Mouse (Mus musculus): Measurements from ENCODE around the gene Krtap9-5. TPM values are rescaled to one million over a fixed set of nuclear protein-coding genes. Genes with fewer than 3 reads are reported as not detected.

Krtap9-5 gene
- polyA plus RNA-seq, 1 experiment, result not detected

DNA sequence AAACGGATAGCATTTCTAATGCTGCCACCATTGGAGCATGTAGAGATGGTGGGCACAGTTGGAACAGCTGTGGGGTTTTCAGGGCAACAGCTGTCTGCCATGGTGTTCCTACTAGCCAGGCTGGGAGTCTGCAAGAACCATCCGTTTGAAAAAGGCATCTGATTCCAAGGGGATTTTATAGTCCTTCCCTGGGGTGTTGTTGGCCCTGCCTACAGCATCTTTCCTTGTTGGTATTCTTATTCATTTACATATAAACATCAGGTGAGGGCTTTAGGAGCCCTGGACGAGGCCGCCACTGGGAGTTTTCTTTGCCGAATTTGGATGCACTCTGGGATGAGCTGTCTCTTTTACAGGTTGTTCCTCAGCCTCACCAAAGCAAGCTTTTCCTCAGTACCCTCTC lies 30.7 kb downstream of the Krtap9-5 start, which contains the start of gene Krtap29-1:
TSS of gene Krtap29-1 (minus strand) at position 101 of the 400 bp plus-strand sequence.
- Histone ChIP-seq H3K27ac (ENCODE audit: insufficient read depth, low read length) (no peak within 1 kb of the TSS), H3K36me3 (ENCODE audit: control insufficient read depth, insufficient read depth, low read length) (no peaks in the 10 kb centered on the region), H3K27me3 (ENCODE audit: control insufficient read depth, insufficient read depth, low read length) (no peaks in the 10 kb centered on the region), H3K4me3 (ENCODE audit: extremely low read depth, insufficient read depth, insufficient read length) (no peak within 1 kb of the TSS), H3K4me1 (ENCODE audit: control insufficient read depth, insufficient read depth, insufficient read length) (no peaks in the 10 kb centered on the region)
- no peak for DNase-seq (ENCODE audit: low read depth in 1 of 2, low spot score in 2 of 2)
- TF ChIP-seq POLR2A (IDR thresholded peaks at IDR 0.05; ENCODE audit: low read depth, low read length), result no peak
- TF ChIP-seq CTCF (IDR thresholded peaks at IDR 0.05; ENCODE audit: extremely low read depth, insufficient read depth, insufficient read length, insufficient replicate concordance), result no peak
- 71% methylated on average over 5 of the region's 5 CpGs for WGBS

DNA sequence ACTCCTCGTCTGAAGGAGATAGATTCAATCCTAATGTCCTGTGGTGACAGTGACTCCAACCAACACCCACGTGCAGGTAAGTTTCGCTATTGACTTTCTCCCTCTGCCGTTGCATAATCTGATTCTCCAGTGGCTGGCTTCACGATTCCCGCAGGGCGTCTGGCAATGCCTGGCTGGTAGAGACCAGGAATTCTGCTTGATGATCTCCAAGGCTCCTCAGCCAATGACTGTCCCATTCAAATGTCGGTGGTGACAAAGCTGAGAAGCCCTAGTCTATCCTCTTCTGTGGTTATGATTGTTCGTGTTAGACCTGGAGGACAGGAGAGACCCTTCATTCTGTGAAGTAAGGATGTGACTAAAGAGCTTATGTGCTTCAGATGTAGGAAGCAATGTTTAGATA lies 34.5 kb downstream of the Krtap9-5 start:
- Histone ChIP-seq H3K4me1 (ENCODE audit: control insufficient read depth, insufficient read depth, insufficient read length) (no peaks in the 10 kb centered on the region), H3K27ac (ENCODE audit: insufficient read depth, low read length) (no peak overlapping the region), H3K4me3 (ENCODE audit: extremely low read depth, insufficient read depth, insufficient read length) (no peak overlapping the region), H3K36me3 (ENCODE audit: control insufficient read depth, insufficient read depth, low read length) (no peaks in the 10 kb centered on the region), H3K27me3 (ENCODE audit: control insufficient read depth, insufficient read depth, low read length) (no peaks in the 10 kb centered on the region)
- DNase-seq (ENCODE audit: low read depth in 1 of 2, low spot score in 2 of 2), result no peak
- TF ChIP-seq CTCF (IDR thresholded peaks at IDR 0.05; ENCODE audit: extremely low read depth, insufficient read depth, insufficient read length, insufficient replicate concordance) (no peak), POLR2A (IDR thresholded peaks at IDR 0.05; ENCODE audit: low read depth, low read length) (no peak)
- WGBS, result 84% methylated on average over 9 of the region's 9 CpGs

GRCm38 (mm10) chr11:99983442-99983841 lies 35.2 kb downstream of the Krtap9-5 start:
- no peak for TF ChIP-seq POLR2A (IDR thresholded peaks at IDR 0.05; ENCODE audit: low read depth, low read length)
- no peak for TF ChIP-seq CTCF (IDR thresholded peaks at IDR 0.05; ENCODE audit: extremely low read depth, insufficient read depth, insufficient read length, insufficient replicate concordance)
- WGBS, result 81% methylated on average over 1 of the region's 1 CpGs

DNA sequence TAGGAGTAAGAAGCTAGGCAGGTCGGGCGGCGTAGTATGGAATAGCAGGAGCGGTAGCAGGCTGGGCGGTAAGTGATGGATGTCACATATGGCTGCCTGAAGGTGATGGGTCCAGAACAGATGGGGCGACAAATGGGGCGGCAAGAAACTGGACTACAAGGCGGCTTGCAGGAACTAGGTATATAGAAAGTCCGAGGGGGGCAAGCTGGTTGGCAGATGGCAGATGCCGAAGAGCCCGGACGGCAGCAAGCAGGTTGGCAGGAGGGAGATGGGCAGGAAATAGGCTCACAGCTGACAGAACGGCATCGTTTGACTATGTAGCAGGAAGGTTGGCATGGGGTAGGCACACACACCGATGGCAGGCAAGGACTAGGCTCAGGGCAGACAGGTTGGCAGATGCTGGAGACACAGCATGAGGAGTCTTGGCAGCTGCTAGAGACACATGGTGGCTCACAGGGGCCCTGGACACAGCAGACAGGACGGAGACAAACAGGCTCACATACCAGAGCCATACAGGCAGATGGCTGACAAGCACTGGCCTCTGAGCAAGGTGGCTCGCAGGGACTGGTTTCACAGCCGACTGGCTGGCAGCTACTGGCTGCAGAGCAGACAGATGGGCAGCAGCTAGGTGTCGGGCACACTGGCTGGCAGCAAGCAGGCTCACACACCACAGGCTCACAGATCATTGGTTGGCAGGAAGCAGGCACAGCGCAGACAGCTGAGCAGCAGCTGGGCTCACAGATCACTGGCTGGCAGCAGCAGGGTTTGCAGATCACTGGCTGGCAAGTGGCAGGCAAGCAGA lies 37.2 kb downstream of the Krtap9-5 start:
- Histone ChIP-seq H3K4me1 (ENCODE audit: control insufficient read depth, insufficient read depth, insufficient read length) (no peaks in the 10 kb centered on the region), H3K27ac (ENCODE audit: insufficient read depth, low read length) (no peak overlapping the region), H3K4me3 (ENCODE audit: extremely low read depth, insufficient read depth, insufficient read length) (no peak overlapping the region), H3K36me3 (ENCODE audit: control insufficient read depth, insufficient read depth, low read length) (no peaks in the 10 kb centered on the region), H3K27me3 (ENCODE audit: control insufficient read depth, insufficient read depth, low read length) (no peaks in the 10 kb centered on the region)
- TF ChIP-seq CTCF (IDR thresholded peaks at IDR 0.05; ENCODE audit: extremely low read depth, insufficient read depth, insufficient read length, insufficient replicate concordance), result no peak
- TF ChIP-seq POLR2A (IDR thresholded peaks at IDR 0.05; ENCODE audit: low read depth, low read length), result no peak
- DNase-seq (ENCODE audit: low read depth in 1 of 2, low spot score in 2 of 2), result no peak
- WGBS, result 84% methylated on average over 20 of the region's 20 CpGs

More at GRCm38 (mm10) chr11:99983442-99983841, 35.2 kb downstream of the Krtap9-5 start:
- no peak for DNase-seq (ENCODE audit: low read depth in 1 of 2, low spot score in 2 of 2)
- no peak overlapping the region for H3K27ac ChIP-seq (ENCODE audit: insufficient read depth, low read length)
- H3K4me1 ChIP-seq (ENCODE audit: control insufficient read depth, insufficient read depth, insufficient read length), result no peaks in the 10 kb centered on the region
- H3K4me3 ChIP-seq (ENCODE audit: extremely low read depth, insufficient read depth, insufficient read length), result no peak overlapping the region
- H3K27me3 ChIP-seq (ENCODE audit: control insufficient read depth, insufficient read depth, low read length), result no peaks in the 10 kb centered on the region
- no peaks in the 10 kb centered on the region for H3K36me3 ChIP-seq (ENCODE audit: control insufficient read depth, insufficient read depth, low read length)

DNA sequence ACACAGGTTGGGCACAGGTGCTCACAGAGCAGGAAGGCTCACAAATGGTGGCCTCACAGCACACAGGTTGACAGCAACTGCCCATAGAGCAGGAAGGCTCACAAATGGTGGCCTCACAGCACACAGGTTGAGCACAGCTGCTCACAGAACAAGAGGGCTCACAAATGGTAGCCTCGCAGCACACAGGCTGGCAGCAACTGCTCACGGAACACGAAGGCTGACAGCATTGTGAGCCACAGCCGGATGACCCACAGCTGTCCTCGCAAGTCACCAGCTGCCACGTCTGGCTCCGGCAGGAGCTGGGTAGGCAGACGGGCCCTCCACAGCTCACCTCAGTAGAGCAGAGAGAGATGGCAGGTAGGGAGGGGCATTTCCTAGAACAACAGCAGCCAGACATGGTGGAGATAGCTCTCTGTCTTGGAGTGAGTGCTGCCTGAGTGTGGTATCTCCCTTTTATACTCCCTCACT lies 37.9 kb downstream of the Krtap9-5 start, which contains the start of gene Krtap16-1:
TSS of gene Krtap16-1 (minus strand) at position 418 of the 468 bp plus-strand sequence.
- 77% methylated on average over 8 of the region's 8 CpGs for WGBS
- H3K4me3 ChIP-seq (ENCODE audit: extremely low read depth, insufficient read depth, insufficient read length), result no peak within 1 kb of the TSS
- H3K27ac ChIP-seq (ENCODE audit: insufficient read depth, low read length), result no peak within 1 kb of the TSS
- H3K36me3 ChIP-seq (ENCODE audit: control insufficient read depth, insufficient read depth, low read length), result no peaks in the 10 kb centered on the region
- no peak for DNase-seq (ENCODE audit: low read depth in 1 of 2, low spot score in 2 of 2)
- H3K27me3 ChIP-seq (ENCODE audit: control insufficient read depth, insufficient read depth, low read length), result no peaks in the 10 kb centered on the region
- TF ChIP-seq POLR2A (IDR thresholded peaks at IDR 0.05; ENCODE audit: low read depth, low read length) (no peak), CTCF (IDR thresholded peaks at IDR 0.05; ENCODE audit: extremely low read depth, insufficient read depth, insufficient read length, insufficient replicate concordance) (no peak)
- no peaks in the 10 kb centered on the region for H3K4me1 ChIP-seq (ENCODE audit: control insufficient read depth, insufficient read depth, insufficient read length)

DNA sequence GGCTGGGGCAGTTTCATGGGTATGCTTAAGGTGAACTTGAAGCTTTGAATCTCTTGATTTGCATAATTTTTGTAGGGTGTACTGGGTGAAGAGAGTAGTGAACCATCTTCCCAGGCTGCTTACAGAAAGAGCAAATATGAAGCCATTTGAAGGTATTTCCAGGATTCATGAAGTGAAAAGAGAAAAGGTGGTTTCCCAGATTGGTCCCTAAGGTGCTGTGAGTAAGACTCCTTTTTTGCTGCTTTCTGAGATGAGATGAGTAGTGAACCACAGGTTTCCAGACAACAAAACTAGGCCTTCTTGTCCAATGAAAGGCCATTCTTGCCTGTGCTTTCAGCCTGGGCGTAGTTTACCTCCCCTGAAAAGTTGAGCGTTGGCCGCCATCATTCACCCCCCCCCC lies 40.3 kb downstream of the Krtap9-5 start:
- Histone ChIP-seq H3K27me3 (ENCODE audit: control insufficient read depth, insufficient read depth, low read length) (no peaks in the 10 kb centered on the region), H3K4me1 (ENCODE audit: control insufficient read depth, insufficient read depth, insufficient read length) (no peaks in the 10 kb centered on the region), H3K27ac (ENCODE audit: insufficient read depth, low read length) (no peak overlapping the region), H3K4me3 (ENCODE audit: extremely low read depth, insufficient read depth, insufficient read length) (no peak overlapping the region), H3K36me3 (ENCODE audit: control insufficient read depth, insufficient read depth, low read length) (no peaks in the 10 kb centered on the region)
- DNase-seq (ENCODE audit: low read depth in 1 of 2, low spot score in 2 of 2), result no peak
- no peak for TF ChIP-seq CTCF (IDR thresholded peaks at IDR 0.05; ENCODE audit: extremely low read depth, insufficient read depth, insufficient read length, insufficient replicate concordance)
- no peak for TF ChIP-seq POLR2A (IDR thresholded peaks at IDR 0.05; ENCODE audit: low read depth, low read length)
- 94% methylated on average over 3 of the region's 3 CpGs for WGBS

Data from spleen, adult 2 months (tissue).